Mouse (Mus musculus): ENCODE measurements around the gene Inip. TPM values are rescaled to one million over a fixed set of nuclear protein-coding genes. Genes with fewer than 3 reads are reported as not detected.

Inip gene
- total RNA-seq (2021), result 10 to 100 TPM; 19.7 to 22.7 TPM

GRCm38 (mm10) chr4:59801489-59801888 is at the start of gene Inip:
Gene Inip (minus strand): TSS chr4:59801589.
- DNase-seq, result no peak

- peak; percentile 82 for DNase-seq
Observed at GRCm38 (mm10) chr4:59850181-59850580, 48.8 kb upstream of the Inip start.

- DNase-seq, result no peak
Observed at GRCm38 (mm10) chr4:59847447-59847846, 46.1 kb upstream of the Inip start.

DNA sequence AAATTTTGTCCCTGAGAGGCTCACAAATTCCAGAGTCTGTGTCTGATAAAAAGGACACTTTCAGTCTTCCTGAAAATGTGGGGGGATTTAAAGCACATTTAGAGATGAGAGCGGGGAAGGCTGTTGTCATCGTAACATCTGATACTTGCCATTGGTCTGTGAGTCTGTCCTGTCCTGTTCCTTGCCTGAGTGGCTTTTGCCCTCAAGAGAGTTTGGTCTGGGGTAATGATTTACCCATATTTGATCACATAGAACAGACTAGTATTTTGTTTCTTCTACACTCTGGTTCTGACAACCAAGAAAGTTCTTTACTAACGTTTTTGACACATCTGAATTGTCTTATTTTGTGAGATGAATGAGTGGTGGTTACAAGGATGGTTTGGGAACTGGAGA is 43.9 kb upstream of the Inip start:
- no peak for DNase-seq

DNA sequence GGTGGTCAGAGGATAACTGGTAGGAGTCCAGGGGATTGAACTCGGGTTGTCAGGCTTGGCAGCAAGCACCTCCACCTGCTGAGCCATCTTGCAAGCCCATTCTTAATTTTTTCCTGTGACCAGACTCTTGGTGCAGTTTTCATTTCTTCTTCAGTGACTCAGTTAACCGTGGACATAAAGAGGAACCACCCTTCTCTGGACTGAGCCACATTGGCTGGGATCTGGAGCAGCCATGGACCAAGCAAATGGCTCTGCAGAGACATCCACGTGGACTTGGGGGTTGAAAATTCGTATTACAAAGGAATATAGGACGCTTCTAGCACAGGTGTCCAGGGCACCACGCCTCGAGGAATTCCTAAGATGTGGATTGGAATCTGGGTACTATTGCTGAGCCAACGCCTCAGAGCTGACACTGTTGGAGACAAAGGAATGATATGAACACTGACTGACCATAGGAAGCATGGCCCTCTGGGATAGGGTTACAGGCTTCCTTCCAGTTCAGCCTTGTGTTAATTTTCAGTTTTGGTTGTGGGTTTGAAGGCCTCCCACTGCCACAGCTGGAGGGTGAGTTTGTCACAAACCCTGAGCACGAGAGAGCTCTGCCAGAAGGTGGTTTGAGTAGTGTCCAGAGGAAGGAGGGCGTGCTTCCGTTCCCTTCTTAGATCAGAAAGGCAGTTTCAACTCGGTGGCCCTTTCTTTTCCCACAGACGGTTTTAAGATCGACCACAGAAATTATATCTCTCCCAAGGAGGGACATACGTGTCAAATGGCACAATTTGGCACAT is 43.3 kb upstream of the Inip start:
- DNase-seq, result no peak

DNA sequence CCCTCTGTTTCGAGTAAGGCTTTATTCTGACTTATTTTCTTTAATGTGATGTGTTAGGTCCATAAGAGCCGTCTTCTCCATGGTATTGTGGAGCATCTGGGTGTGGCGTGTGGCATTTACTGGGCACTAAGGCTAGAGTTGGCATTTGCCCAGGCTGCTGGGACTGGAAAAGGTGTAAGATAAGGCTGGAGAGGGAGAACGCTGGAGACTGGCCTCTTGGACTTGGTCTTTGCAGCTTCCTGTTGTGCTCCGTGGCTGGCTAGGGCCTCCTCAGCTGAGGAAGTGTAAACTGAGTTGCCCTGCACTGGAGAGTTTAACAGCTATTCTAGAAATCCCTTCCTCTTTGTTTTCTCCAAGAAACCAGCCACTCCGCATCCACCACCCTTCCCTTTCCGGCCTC is 36.3 kb upstream of the Inip start:
- peak; percentile 62 for DNase-seq

- no peak for DNase-seq
Observed at GRCm38 (mm10) chr4:59832810-59833209, 31.4 kb upstream of the Inip start.

GRCm38 (mm10) chr4:59831038-59831437 is 29.6 kb upstream of the Inip start:
- no peak for DNase-seq

GRCm38 (mm10) chr4:59829072-59829471 is 27.7 kb upstream of the Inip start:
- DNase-seq, result no peak

DNA sequence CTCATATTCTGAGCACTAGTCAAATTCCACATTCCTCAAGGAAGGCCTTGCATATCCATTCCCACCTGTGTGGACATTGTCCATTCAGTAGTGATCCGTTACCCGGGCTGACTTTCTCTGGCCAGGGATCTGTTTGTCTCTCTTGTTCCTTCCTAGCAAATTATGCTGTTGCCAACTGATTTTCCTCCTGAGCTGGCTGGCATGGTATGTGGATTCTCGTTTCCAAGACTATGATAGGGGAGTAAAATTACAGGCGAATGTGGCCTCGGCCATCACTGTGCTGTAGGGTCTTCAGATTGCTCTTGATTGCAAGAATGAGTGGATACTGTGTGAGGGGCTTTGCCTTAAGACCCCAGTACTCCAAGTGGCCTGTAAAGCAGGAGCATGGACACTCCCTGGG is 25.0 kb upstream of the Inip start:
- DNase-seq, result no peak

GRCm38 (mm10) chr4:59825634-59826033 is 24.2 kb upstream of the Inip start:
- DNase-seq, result no peak

DNA sequence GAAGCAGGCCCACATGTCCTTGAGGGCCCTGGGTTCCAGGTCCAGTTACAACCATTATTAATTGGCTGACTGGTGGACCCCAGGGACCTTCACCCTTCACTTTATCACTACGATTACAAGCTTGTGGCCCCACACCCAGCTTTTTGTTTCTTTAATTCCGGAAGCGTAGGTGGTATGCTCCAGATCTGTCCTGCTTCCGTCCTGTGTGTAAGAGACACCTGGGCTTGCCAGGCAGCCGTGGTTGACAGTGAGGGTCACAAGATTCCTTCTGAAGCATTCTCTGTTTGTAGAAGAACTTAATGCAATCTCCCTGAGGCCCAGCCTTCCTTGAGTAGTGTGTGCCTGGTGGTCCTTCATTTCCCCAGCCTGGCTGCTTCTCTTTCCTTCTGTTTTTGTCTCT is 23.5 kb upstream of the Inip start:
- no peak for DNase-seq

GRCm38 (mm10) chr4:59823470-59823869 is 22.1 kb upstream of the Inip start:
- DNase-seq, result peak; percentile 29

DNA sequence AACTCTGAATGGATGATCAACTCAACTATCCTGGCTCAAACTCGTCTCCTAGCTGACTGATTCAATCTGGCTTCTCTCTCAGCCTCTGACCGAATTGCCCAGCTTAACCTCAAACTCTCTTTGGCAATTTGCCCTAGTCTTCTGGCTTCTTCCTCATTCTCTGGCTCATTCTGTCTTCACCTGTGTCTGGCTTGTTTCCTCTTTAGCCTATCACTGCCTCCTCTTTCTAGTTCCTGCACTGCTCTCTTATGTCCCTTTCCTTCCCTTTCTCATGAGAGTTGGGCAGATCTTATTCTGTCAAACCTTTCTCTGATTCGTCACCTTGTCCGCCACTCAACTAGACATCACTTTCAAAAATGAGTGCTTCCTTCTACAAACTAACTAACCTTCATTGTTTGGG is 20.7 kb upstream of the Inip start:
- no peak for DNase-seq

- DNase-seq, result no peak
Observed at GRCm38 (mm10) chr4:59821516-59821915, 20.1 kb upstream of the Inip start.

GRCm38 (mm10) chr4:59819477-59820022 is 18.2 kb upstream of the Inip start:
- DNase-seq, result peak; percentile 46

- DNase-seq, result no peak
Observed at GRCm38 (mm10) chr4:59819054-59819472, 17.7 kb upstream of the Inip start.

- DNase-seq, result no peak
Observed at GRCm38 (mm10) chr4:59818498-59818897, 17.1 kb upstream of the Inip start.

GRCm38 (mm10) chr4:59817790-59818189 is 16.4 kb upstream of the Inip start:
- DNase-seq, result no peak

GRCm38 (mm10) chr4:59816477-59816876 is 15.1 kb upstream of the Inip start:
- no peak for DNase-seq

DNA sequence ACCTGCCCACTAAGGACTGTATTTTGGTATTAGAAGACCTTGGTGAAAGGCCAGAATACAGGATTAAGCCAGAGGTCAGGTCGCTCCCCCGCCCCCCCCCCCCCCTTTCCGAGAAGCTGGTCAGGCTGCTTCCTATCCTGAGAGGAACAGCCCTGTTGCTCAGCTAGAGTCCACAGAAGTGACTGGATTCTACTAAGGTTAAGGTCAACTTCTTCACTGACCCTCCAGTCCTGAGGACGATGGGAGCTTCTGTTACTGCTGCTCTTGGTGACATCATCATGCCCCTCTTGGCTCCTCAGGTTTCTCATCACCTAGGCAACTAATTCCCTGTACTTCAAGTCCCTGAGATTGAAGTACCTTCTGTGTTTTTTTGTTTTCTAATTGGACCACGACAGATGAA is 14.6 kb upstream of the Inip start:
- no peak for DNase-seq

- DNase-seq, result no peak
Observed at GRCm38 (mm10) chr4:59815121-59815810, 13.9 kb upstream of the Inip start.

DNA sequence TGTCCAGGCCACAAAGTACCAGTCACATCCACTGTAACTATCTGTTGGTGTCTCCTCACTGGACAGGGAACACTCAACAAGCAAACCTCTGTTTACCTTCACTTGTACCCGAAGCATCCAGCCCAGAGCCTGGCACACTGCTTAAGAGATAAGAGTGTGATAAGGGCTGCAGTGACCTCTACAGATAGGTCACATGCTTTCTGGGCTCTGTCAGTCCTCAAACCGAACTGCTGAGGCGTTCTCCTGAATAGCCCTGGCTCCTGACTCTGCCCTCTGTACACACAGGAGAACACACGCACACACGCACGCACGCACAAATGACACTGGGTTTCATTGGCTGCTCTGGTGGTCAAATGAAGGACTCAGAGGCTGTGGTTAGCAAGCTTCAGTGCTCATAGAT is 12.7 kb upstream of the Inip start:
- DNase-seq, result no peak

DNA sequence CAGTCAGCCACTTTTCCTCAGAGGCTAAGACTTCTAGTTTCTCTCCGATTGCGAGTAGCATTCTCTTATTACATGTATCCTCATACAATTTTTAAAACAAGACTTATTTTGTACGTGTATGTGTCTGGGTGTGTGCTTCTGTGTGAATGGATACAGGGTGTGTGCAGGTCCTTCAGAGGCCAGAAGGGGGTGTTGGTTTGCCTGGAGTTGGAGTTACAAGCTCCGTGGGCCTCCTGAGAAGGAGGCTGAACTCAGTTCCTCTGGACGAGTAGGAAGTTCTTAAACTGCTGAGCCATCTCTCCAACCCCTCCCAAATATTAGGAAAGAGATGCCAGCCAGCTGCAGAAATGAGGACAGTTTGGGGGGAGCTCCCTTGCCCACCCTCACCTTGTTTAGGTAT is 7.0 kb upstream of the Inip start:
- no peak for DNase-seq

All from heart, postnatal 4 days (tissue).